8 mouse cellular contexts compared by ENCODE assay signal in genomic region chr11:98329081-98329959, GRCm38 (mm10). TPM values are rescaled to one million over a fixed set of nuclear protein-coding genes. Genes with fewer than 3 reads are reported as not detected.
DNase-seq lines count a peak whose midpoint lies in the region; ATAC-seq and TF ChIP-seq lines count a peak whose summit lies in the region.

Neurod2 (minus strand) TSS chr11:98329648.

- H3K27me3 ChIP-seq in forebrain, embryonic 14.5 days (replicated peaks; ENCODE audit: control insufficient read depth, insufficient read depth, low read length) = peaks cover 77% of the 10 kb centered on the region

- 0 out of 2 replicates have a peak within 1 kb of the TSS, but pooled peaks have one; percentile 8 for H3K4me3 ChIP-seq in bone marrow macrophage, adult 2 months (ENCODE audit: insufficient read depth, low read length)
- H3K4me3 ChIP-seq in forebrain, embryonic 14.5 days (ENCODE audit: low read depth, low read length) = peak within 1 kb of the TSS; percentile 53

- no peak for TF ChIP-seq POLR2A in bone marrow macrophage, adult 2 months (IDR thresholded peaks at IDR 0.05; ENCODE audit: borderline replicate concordance, low read depth, low read length)

- peak; percentile 80 for ATAC-seq in forebrain, embryonic 14.5 days

- H3K27ac ChIP-seq in bone marrow macrophage, adult 2 months (ENCODE audit: insufficient read depth, low read depth, low read length) = no peak within 1 kb of the TSS
- peak within 1 kb of the TSS; percentile 98 for H3K27ac ChIP-seq in forebrain, embryonic 14.5 days (ENCODE audit: low read depth, low read length)

- peak within 1 kb of the TSS; percentile 90 for H3K9ac ChIP-seq in forebrain, embryonic 14.5 days (ENCODE audit: low read length)

- under 1% methylated on average over 36 of the region's 38 CpGs for WGBS in forebrain, embryonic 14.5 days

- peak within 1 kb of the TSS; percentile 51 for H3K4me2 ChIP-seq in forebrain, embryonic 14.5 days (ENCODE audit: low read length)

- peak in 1 of 2 experiments; percentile 82 for DNase-seq in frontal cortex, adult 2 months (ENCODE audit: extremely low spot score in 1 of 2, low spot score in 1 of 2)
- no peak for DNase-seq in frontal cortex, postnatal 25 days (ENCODE audit: low spot score in 2 of 2)
- DNase-seq in forebrain, embryonic 14.5 days (ENCODE audit: low spot score) = peak; percentile 95
- peak; percentile 81 to 88 for DNase-seq in left cerebral cortex, postnatal 14 days (ENCODE audit: low spot score in 2 of 2)
- peak; percentile 80 to 81 for DNase-seq in right cerebral cortex, adult 2 months (ENCODE audit: low spot score in 2 of 2)
- no peak for DNase-seq in spleen, postnatal 36 days (ENCODE audit: low spot score in 2 of 2)
- DNase-seq in kidney, adult 9 months = no peak

- no peaks in the 10 kb centered on the region for H3K9me3 ChIP-seq in forebrain, embryonic 14.5 days (replicated peaks; ENCODE audit: control insufficient read depth, low read length)

- TF ChIP-seq CTCF in bone marrow macrophage, adult 2 months (IDR thresholded peaks at IDR 0.05; ENCODE audit: low read depth, low read length) = no peak

- H3K4me1 ChIP-seq in bone marrow macrophage, adult 2 months (ENCODE audit: control insufficient read depth, insufficient read depth, low read length) = no peaks in the 10 kb centered on the region
- peaks cover 11% of the 10 kb centered on the region for H3K4me1 ChIP-seq in forebrain, embryonic 14.5 days (ENCODE audit: control insufficient read depth, insufficient read depth, low read length)

- intact Hi-C loops in left cerebral cortex, postnatal 14 days (cut with DNase I) = no loop called here

- H3K36me3 ChIP-seq in forebrain, embryonic 14.5 days (ENCODE audit: control insufficient read depth, insufficient read depth, low read length) = 0 out of 2 replicates have a peak, but pooled peaks cover 16% of the 10 kb centered on the region

RNA-seq across cellular contexts. Expression of gene Neurod2, which starts in this region (rescaled TPM):
- 33.9 and 34.2 TPM in 2 replicates for polyA plus RNA-seq in frontal cortex, adult 2 months (2012; rRNA removed)
- not detected in 2 replicates for polyA plus RNA-seq in bone marrow macrophage, adult 2 months (2012; ENCODE audit: insufficient read depth, insufficient read length, missing spikeins)
- polyA plus RNA-seq in forebrain, embryonic 14.5 days (2014; fragmentation: Nextera tagmentation; extraction: Ambion mirVana) = 64.1 and 90.9 TPM in 2 replicates
- total RNA-seq in left cerebral cortex, postnatal 14 days (2021) = 10 to 100 TPM; 65.9 to 67.1 TPM

Comparison
In these comparisons a context has a peak if more than half of its experiments do, and no peak if none do; other contexts are left out.
1. RNA of gene Neurod2 (polyA plus RNA-seq): 64.1 to 90.9 TPM in forebrain, embryonic 14.5 days and 33.9 to 34.2 TPM in frontal cortex, adult 2 months; not detected in bone marrow macrophage, adult 2 months; every median in the first group is over 10 times any median in the second.
2. DNase-seq: peak in forebrain, embryonic 14.5 days (single experiment), left cerebral cortex, postnatal 14 days (2 of 2) and right cerebral cortex, adult 2 months (2 of 2); none in frontal cortex, postnatal 25 days (0 of 2), spleen, postnatal 36 days (0 of 2) and kidney, adult 9 months (single experiment).